ENCODE assay signal across 8 mouse cellular contexts in genomic region chr12:108363796-108364195, GRCm38 (mm10). TPM values are rescaled to one million over a fixed set of nuclear protein-coding genes. Genes with fewer than 3 reads are reported as not detected.
DNase-seq lines count a peak whose midpoint lies in the region; ATAC-seq lines count a peak whose summit lies in the region.

No protein-coding gene starts in this region.

- no peaks in the 10 kb centered on the region for H3K9me3 ChIP-seq in forebrain, embryonic 13.5 days (replicated peaks)

- peak; percentile 86 for ATAC-seq in cerebellum, adult (ENCODE audit: insufficient number of reproducible peaks, low FRiP score, low TSS enrichment)
- peak; percentile 88 for ATAC-seq in forebrain, embryonic 13.5 days

- intact Hi-C loops in heart, postnatal 10 days (cut with DNase I), result loop anchor here (1.0 kb wide), 2 partner anchors 124 to 131 kb away; no protein-coding TSS in a partner anchor

- H3K4me2 ChIP-seq in forebrain, embryonic 13.5 days, result no peak overlapping the region

- H3K27me3 ChIP-seq in forebrain, embryonic 13.5 days, result no peaks in the 10 kb centered on the region

- no peak overlapping the region for H3K4me3 ChIP-seq in forebrain, embryonic 13.5 days

- peak; percentile 73 for DNase-seq in MN1 (ENCODE audit: low spot score)
- DNase-seq in heart, postnatal 10 days, result peak; percentile 90 to 91
- DNase-seq in kidney, postnatal 36 days, result peak; percentile 81 to 92
- DNase-seq in lung, adult 18-20 months, result peak; percentile 75 to 82
- DNase-seq in ovary, postnatal 10 days (ENCODE audit: low spot score), result peak; percentile 74
- peak; percentile 52 for DNase-seq in urinary bladder, postnatal 10 days (ENCODE audit: low spot score)

- 0 out of 2 replicates have a peak overlapping the region, but pooled peaks have one; percentile 27 for H3K9ac ChIP-seq in forebrain, embryonic 13.5 days

- H3K4me1 ChIP-seq in forebrain, embryonic 13.5 days, result peaks cover 12% of the 10 kb centered on the region

- no peak overlapping the region for H3K27ac ChIP-seq in forebrain, embryonic 13.5 days

- WGBS in forebrain, embryonic 13.5 days, result 2% methylated on average over 5 of the region's 5 CpGs

- no peaks in the 10 kb centered on the region for H3K36me3 ChIP-seq in forebrain, embryonic 13.5 days (ENCODE audit: poor library complexity, severe bottlenecking)

RNA-seq across cellular contexts. Expression of gene Eml1, which starts 7.0 kb away (rescaled TPM):
- 54.5 and 71.4 TPM in 2 replicates for polyA plus RNA-seq in forebrain, embryonic 13.5 days (2015; fragmentation: Nextera tagmentation; extraction: Ambion mirVana)
- 10 to 100 TPM; 82.1 to 94.6 TPM for total RNA-seq in heart, postnatal 10 days (2021)

RNA-seq across cellular contexts. Expression of gene Cyp46a1, which starts 29.6 kb away (rescaled TPM):
- 23.1 and 26.3 TPM in 2 replicates for polyA plus RNA-seq in forebrain, embryonic 13.5 days (2015; fragmentation: Nextera tagmentation; extraction: Ambion mirVana)
- 1 to 10 TPM in 1 of 2 experiments, under 1 TPM in 1; 0.69 to 2.3 TPM for total RNA-seq in heart, postnatal 10 days (2021)

RNA-seq across cellular contexts. Expression of gene Hhipl1, which starts 57.7 kb away (rescaled TPM):
- polyA plus RNA-seq in forebrain, embryonic 13.5 days (2015; fragmentation: Nextera tagmentation; extraction: Ambion mirVana), result 2.5 and 2.7 TPM in 2 replicates
- 1 to 10 TPM; 1.5 to 3.2 TPM for total RNA-seq in heart, postnatal 10 days (2021)
